Mouse (Mus musculus): ENCODE results near the gene Nfatc2ip. TPM values are rescaled to one million over a fixed set of nuclear protein-coding genes. Genes with fewer than 3 reads are reported as not detected.

The Nfatc2ip gene
- polyA plus RNA-seq, 1 experiment from 2014 or later, result 1.1 TPM

DNA sequence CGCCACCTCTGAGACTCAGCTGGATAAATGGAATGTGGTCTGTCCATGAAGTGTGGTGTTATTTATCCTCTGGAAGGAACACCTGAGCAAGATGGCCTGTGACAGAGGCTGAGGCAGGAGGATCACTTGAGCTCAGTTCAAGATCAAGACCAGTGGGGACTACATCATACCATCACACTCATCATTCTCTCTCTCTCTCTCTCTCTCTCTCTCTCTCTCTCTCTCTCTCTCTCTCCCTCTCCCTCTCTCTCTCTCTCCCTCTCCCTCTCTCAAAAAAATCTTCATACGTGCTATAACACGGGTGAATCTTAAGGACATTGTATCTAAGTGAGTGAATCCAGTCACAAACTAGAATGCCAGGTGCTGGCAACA lies 42.6 kb downstream of the Nfatc2ip start:
- TF ChIP-seq CTCF (IDR thresholded peaks at IDR 0.05; ENCODE audit: low read depth) (no peak), EP300 (optimal IDR thresholded peaks at IDR 0.05) (no peak)
- H3K4me1 ChIP-seq (replicated peaks; ENCODE audit: control insufficient read depth, insufficient read depth), result no peaks in the 10 kb centered on the region
- H3K27ac ChIP-seq (replicated peaks), result no peak overlapping the region
- WGBS, result 91% methylated on average over 3 of the region's 3 CpGs
- no peaks in the 10 kb centered on the region for H3K9me3 ChIP-seq (ENCODE audit: control insufficient read depth, low read length)
- H3K27me3 ChIP-seq (ENCODE audit: control insufficient read depth, insufficient read depth, low read length), result no peaks in the 10 kb centered on the region
- no peaks in the 10 kb centered on the region for H3K36me3 ChIP-seq (ENCODE audit: control insufficient read depth, insufficient read depth, low read length)
- H3K4me3 ChIP-seq (ENCODE audit: low read depth, low read length), result no peak overlapping the region
- DNase-seq (ENCODE audit: low spot score) (no peak), ATAC-seq (ENCODE audit: low FRiP score, low TSS enrichment) (no peak)
- H3K4me2 ChIP-seq (replicated peaks; ENCODE audit: low read depth), result no peak overlapping the region
- H3K9ac ChIP-seq (ENCODE audit: low read length), result no peak overlapping the region

DNA sequence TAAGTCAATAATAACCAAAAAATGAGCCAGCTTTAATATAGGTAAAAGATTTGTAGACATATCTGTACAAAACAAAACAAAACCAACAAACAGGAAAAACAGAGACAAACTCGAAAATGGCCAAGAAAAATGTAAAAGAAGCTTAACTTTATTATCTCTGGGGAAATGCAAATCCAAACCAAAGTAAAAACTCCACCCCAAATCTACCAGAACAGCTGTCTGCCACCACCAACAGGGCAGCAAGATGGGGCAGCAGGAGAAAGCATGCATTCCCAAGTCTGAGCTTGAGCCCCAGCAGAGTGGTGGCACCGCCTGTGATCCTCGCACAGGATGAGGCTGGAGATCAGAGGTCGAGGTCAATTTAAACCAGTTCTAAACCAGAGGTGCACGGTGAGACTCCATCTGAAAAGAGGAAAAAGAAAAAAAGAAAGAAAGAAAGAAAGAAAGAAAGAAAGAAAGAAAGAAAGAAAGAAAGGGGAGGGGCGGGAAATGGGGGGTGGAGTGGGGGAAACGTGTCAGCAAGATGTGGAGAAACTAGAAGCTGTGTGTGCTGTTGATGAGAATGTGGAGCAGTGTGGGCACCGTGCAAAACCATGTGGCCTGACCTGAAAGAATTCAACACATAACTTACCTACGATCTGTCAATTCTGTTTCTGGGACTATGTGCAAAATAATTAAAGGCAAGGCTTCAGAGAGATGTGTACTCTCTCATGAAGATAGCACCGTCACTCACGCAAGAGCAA lies 43.1 kb downstream of the Nfatc2ip start:
- TF ChIP-seq CTCF (IDR thresholded peaks at IDR 0.05; ENCODE audit: low read depth) (no peak), EP300 (optimal IDR thresholded peaks at IDR 0.05) (no peak)
- no peaks in the 10 kb centered on the region for H3K27me3 ChIP-seq (ENCODE audit: control insufficient read depth, insufficient read depth, low read length)
- 59% methylated on average over 11 of the region's 11 CpGs for WGBS
- no peaks in the 10 kb centered on the region for H3K9me3 ChIP-seq (ENCODE audit: control insufficient read depth, low read length)
- DNase-seq (ENCODE audit: low spot score) (no peak), ATAC-seq (ENCODE audit: low FRiP score, low TSS enrichment) (no peak)
- no peak overlapping the region for H3K9ac ChIP-seq (ENCODE audit: low read length)
- no peak overlapping the region for H3K27ac ChIP-seq (replicated peaks)
- H3K4me2 ChIP-seq (replicated peaks; ENCODE audit: low read depth), result no peak overlapping the region
- no peak overlapping the region for H3K4me3 ChIP-seq (ENCODE audit: low read depth, low read length)
- H3K36me3 ChIP-seq (ENCODE audit: control insufficient read depth, insufficient read depth, low read length), result no peaks in the 10 kb centered on the region
- H3K4me1 ChIP-seq (replicated peaks; ENCODE audit: control insufficient read depth, insufficient read depth), result no peaks in the 10 kb centered on the region

DNA sequence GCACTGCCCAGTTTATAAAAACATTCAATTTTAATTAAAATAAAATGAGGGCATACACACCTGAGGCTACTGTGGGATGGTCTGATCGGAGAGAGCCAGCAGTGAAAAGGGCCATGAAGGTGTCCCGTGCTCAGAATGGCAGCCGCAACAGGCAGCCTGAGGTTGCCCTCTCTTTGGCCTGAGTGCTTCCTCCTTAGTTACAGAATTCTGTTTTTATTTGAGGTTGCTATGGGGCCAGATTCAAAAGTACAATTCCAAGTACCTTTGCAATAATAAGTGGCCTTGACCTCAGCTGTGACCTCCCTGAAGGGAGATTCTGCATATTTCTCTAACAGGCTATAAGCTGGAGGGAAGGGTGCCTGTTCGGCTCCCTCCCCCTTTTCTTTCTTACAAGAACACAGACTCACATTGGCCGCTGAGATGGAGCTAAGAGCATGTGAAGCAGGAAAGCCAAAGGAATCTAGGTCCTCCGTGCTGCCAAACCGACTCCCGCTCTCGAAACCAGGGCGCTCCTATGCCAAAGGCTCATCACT lies 45.1 kb downstream of the Nfatc2ip start:
- H3K9ac ChIP-seq (ENCODE audit: low read length), result no peak overlapping the region
- no peak for ATAC-seq (ENCODE audit: low FRiP score, low TSS enrichment)
- no peak overlapping the region for H3K4me3 ChIP-seq (ENCODE audit: low read depth, low read length)
- 36% methylated on average over 10 of the region's 10 CpGs for WGBS
- H3K9me3 ChIP-seq (ENCODE audit: control insufficient read depth, low read length), result no peaks in the 10 kb centered on the region
- no peaks in the 10 kb centered on the region for H3K4me1 ChIP-seq (replicated peaks; ENCODE audit: control insufficient read depth, insufficient read depth)
- H3K36me3 ChIP-seq (ENCODE audit: control insufficient read depth, insufficient read depth, low read length), result no peaks in the 10 kb centered on the region
- no peak overlapping the region for H3K4me2 ChIP-seq (replicated peaks; ENCODE audit: low read depth)
- DNase-seq (ENCODE audit: low spot score), result no peak
- no peaks in the 10 kb centered on the region for H3K27me3 ChIP-seq (ENCODE audit: control insufficient read depth, insufficient read depth, low read length)
- no peak overlapping the region for H3K27ac ChIP-seq (replicated peaks)
- TF ChIP-seq CTCF (IDR thresholded peaks at IDR 0.05; ENCODE audit: low read depth), result no peak
- no peak for TF ChIP-seq EP300 (optimal IDR thresholded peaks at IDR 0.05)

DNA sequence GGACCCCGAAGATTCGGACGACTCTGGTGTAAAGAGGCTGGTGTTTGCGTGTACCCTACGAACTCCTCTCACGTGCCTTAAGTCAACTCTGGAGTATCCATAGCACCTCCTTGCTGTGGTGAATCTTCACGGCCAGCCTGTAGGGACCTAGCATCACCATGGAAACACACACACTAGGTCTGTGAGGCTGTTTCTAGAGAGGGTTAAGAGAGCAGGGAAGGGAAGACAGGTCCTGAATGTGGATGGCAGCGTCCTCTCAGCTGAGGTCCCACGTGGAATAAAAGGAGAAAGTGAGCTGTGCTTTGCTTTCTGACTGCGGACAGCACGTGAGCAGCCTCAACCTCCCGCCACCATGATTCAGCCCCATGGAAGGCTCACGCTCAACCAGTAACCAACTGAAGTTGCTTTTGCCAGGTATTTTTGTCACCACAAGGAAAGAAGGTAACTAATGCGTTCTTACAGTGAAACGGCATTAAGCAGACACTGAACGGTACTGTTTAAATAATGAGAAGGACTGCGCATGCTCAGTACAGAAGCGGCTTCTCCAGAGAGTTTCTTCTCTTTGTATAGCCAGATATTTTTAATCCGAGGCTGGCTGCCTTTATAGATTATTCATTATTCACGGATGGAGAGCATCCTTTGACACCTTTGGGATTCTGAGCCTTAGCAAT lies 45.7 kb downstream of the Nfatc2ip start:
- H3K4me3 ChIP-seq (ENCODE audit: low read depth, low read length), result no peak overlapping the region

DNA sequence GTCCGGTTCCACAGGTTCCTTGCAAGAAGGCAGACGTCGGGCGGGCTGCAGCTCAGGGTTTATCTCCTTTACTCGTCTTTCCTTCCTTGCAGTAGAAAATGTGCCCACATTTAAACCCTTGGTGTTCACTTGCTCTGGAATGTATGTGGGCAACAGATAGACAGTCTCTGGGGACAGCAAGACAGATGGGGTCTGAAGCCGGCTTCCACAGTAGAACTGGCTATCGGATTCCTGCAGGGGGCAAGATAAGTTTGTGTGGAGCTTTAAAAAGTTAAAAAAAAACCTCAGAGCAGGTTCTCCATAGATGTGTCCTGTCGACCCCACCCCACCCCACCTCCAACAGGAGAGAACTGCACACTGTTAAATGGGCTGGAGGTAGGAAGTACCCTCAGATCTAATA lies 48.2 kb downstream of the Nfatc2ip start:
- Histone ChIP-seq H3K27ac (replicated peaks) (no peak overlapping the region), H3K9me3 (ENCODE audit: control insufficient read depth, low read length) (no peaks in the 10 kb centered on the region), H3K9ac (ENCODE audit: low read length) (no peak overlapping the region), H3K4me3 (ENCODE audit: low read depth, low read length) (no peak overlapping the region), H3K36me3 (ENCODE audit: control insufficient read depth, insufficient read depth, low read length) (no peaks in the 10 kb centered on the region), H3K4me2 (replicated peaks; ENCODE audit: low read depth) (no peak overlapping the region), H3K4me1 (replicated peaks; ENCODE audit: control insufficient read depth, insufficient read depth) (no peaks in the 10 kb centered on the region), H3K27me3 (ENCODE audit: control insufficient read depth, insufficient read depth, low read length) (no peaks in the 10 kb centered on the region)
- WGBS, result 50% methylated on average over 8 of the region's 8 CpGs
- no peak for ATAC-seq (ENCODE audit: low FRiP score, low TSS enrichment)
- no peak for DNase-seq (ENCODE audit: low spot score)
- no peak for TF ChIP-seq CTCF (IDR thresholded peaks at IDR 0.05; ENCODE audit: low read depth)

More for the DNA sequence above, 45.7 kb downstream of the Nfatc2ip start:
- DNase-seq (ENCODE audit: low spot score) (no peak), ATAC-seq (ENCODE audit: low FRiP score, low TSS enrichment) (no peak)
- H3K27ac ChIP-seq (replicated peaks), result no peak overlapping the region
- TF ChIP-seq EP300 (optimal IDR thresholded peaks at IDR 0.05) (no peak), CTCF (IDR thresholded peaks at IDR 0.05; ENCODE audit: low read depth) (no peak)
- no peaks in the 10 kb centered on the region for H3K9me3 ChIP-seq (ENCODE audit: control insufficient read depth, low read length)
- no peaks in the 10 kb centered on the region for H3K27me3 ChIP-seq (ENCODE audit: control insufficient read depth, insufficient read depth, low read length)
- 61% methylated on average over 20 of the region's 20 CpGs for WGBS
- no peaks in the 10 kb centered on the region for H3K36me3 ChIP-seq (ENCODE audit: control insufficient read depth, insufficient read depth, low read length)
- no peaks in the 10 kb centered on the region for H3K4me1 ChIP-seq (replicated peaks; ENCODE audit: control insufficient read depth, insufficient read depth)
- no peak overlapping the region for H3K4me2 ChIP-seq (replicated peaks; ENCODE audit: low read depth)
- H3K9ac ChIP-seq (ENCODE audit: low read length), result no peak overlapping the region

DNA sequence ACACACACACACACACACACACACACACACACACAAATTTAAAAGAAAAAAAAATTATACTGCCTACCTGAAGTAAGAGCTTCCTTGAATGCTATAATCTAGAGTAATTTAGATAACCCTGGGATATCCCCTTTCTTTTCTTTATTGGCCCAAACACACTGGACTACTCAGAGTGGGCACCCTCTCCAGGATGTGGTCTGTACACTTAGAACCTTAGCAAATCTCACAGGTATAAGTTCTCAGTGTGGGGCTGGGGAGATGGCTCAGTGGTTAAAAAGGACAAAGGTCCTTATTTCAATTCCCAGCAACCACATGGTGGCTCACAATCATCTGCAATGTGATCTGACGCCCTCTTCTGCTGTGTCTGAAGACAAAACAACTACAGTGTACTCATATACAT lies 49.4 kb downstream of the Nfatc2ip start:
- Histone ChIP-seq H3K27me3 (ENCODE audit: control insufficient read depth, insufficient read depth, low read length) (no peaks in the 10 kb centered on the region), H3K9ac (ENCODE audit: low read length) (no peak overlapping the region), H3K36me3 (ENCODE audit: control insufficient read depth, insufficient read depth, low read length) (no peaks in the 10 kb centered on the region), H3K4me1 (replicated peaks; ENCODE audit: control insufficient read depth, insufficient read depth) (no peaks in the 10 kb centered on the region), H3K27ac (replicated peaks) (no peak overlapping the region), H3K4me3 (ENCODE audit: low read depth, low read length) (no peak overlapping the region), H3K9me3 (ENCODE audit: control insufficient read depth, low read length) (no peaks in the 10 kb centered on the region), H3K4me2 (replicated peaks; ENCODE audit: low read depth) (no peak overlapping the region)
- 37% methylated on average over 1 of the region's 1 CpGs for WGBS
- DNase-seq (ENCODE audit: low spot score) (no peak), ATAC-seq (ENCODE audit: low FRiP score, low TSS enrichment) (no peak)
- no peak for TF ChIP-seq EP300 (optimal IDR thresholded peaks at IDR 0.05)
- no peak for TF ChIP-seq CTCF (IDR thresholded peaks at IDR 0.05; ENCODE audit: low read depth)

All from stomach, postnatal 0 days (tissue).